Mouse (Mus musculus): ENCODE data around the gene Ttc27. TPM values are rescaled to one million over a fixed set of nuclear protein-coding genes. Genes with fewer than 3 reads are reported as not detected.

The Ttc27 gene
- total RNA-seq, 2 experiments from 2014 or later = 10.4 to 14.6 TPM

DNA sequence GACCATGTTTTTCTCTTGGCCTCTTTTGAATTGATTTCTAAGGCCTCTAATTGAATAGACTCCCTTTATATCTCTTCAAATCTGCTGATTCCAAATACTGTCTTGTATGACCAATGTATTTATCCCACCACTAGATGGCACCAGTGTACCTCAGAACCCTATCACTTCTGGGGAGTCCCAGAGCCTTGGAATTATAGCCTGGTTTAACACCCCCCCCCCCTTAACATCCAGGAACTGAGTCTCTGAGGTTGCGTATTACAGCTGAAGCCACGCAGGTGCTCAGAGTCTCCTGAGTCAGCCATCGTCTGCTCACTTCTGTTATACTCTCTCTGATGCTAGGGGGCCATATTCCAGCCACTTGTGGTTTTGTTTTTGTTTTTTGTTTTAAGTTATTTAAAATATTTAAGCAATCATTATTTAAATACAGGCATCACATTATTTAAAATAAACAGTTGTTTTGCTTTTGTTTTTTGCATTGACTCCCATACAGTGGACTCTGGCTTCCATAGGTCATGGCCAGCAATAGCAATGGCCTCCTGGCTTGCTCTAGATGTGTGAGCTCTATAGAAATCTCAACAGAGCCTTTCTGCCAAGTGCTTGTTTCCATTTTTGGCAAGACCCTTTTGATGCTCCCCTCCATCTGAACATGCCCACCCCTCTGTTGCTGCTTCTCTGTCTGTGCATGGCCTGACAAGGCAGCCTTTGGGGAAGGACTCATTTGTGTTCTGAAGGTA lies 93.5 kb downstream of the Ttc27 start:
- DNase-seq = peak; percentile 36 to 41
- intact Hi-C loops (cut with DNase I) = loop anchor here (1.0 to 10.0 kb wide), 5 partner anchors 56 to 726 kb away; partner anchors contain the start of gene Ltbp1

DNA sequence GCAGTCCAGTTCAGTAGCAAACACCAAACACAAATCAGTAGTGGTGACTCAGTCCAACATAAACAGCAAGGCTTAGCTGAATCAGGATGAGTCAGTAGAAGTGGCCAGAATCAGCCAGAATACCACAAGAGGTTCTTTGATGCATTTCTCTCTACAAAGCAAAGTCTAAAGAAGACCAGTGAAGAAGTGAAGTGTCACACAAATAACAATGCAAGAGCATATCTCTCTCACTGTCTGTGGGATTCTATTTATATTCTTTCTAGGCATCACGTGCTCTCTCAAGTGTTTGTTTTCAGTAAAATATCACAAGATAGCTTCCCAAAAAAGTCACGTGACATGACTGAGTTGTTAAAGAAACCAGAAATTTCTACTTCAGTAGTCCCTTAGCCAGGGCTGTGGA lies 102.2 kb downstream of the Ttc27 start:
- intact Hi-C loops (cut with DNase I) = loop anchor here (10.0 kb wide), 1 partner anchor 565 kb away; no protein-coding TSS in a partner anchor
- DNase-seq = no peak

DNA sequence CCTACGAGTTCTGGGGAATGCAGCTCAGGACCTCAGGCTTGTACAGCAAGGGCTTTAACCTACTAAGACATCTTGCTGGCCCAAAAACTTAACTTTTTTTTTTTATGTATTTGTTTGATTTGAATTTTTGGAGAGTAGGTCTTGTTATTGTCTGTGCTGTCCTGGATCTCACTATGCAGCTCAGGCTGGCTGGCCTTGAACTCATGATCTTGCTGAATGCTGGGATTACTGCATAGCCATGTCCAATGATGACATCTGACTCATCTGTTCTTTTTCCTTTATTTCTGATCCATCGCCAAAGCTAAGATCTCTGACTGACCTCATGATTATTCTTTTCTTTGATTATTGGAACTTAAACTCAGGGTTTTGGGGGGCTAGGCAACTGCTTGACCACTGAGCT lies 113.3 kb downstream of the Ttc27 start:
- intact Hi-C loops (cut with DNase I) = no loop called here

DNA sequence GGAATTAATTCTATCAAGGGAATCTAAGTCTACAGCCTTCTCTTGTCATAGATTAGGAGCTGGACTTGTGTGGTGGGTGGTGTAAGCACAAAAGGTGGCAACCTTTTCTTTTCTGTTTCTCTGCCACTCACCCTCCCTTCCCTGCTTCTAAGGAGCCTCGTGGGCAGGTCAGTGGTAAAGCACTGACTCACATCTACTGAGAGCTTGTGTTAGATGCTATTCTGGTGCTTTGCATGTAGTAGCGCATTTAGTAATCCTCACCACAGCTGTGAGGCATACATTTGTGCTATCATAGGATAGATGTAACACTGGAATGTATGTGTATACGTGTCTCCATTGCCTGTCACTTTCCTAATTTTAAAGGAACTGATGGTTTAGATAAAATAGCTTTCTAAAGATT lies 124.2 kb downstream of the Ttc27 start:
- intact Hi-C loops (cut with DNase I) = no loop called here

More for the DNA sequence above, 113.3 kb downstream of the Ttc27 start:
- DNase-seq = no peak

DNA sequence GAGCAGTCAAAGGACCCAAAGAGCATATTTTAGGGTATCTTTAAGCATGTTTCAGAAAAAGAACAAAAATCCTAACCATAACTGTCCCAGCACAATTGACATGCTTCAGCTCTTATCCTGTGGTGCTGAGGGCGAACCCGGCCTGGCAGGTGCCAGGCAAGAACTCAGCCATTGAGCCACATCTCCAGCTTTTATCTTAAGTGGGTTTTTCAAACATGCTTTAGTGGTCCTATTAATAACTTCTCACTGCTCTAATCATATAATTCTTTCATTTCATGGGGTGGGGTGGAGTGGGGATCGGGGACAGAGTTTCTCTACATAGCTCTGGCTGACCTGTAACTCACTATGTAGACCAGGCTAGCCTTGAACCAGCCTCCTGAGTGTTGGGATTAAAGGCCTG lies 125.1 kb downstream of the Ttc27 start:
- DNase-seq = no peak
- intact Hi-C loops (cut with DNase I) = no loop called here

More for the DNA sequence above, 124.2 kb downstream of the Ttc27 start:
- DNase-seq = no peak

DNA sequence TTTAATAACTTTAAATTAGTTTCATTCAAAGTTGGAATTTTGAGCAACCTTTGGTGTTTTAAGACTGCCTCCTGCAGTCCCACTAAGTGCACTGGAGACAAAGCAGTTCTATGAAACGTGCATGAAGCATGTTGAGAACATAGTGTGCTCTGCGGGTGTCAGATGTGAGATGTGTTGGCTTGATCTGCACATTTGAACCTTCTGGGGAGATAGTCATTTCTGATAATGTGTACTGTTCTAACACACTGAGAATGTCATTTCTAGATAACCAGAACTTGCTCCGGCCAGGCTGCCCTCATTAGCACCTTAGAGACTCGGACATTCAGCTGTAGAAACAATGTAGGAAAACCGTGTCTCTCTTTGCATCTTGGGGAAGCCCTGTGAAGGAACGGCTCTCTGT lies 126.0 kb downstream of the Ttc27 start:
- intact Hi-C loops (cut with DNase I) = no loop called here
- no peak for DNase-seq

DNA sequence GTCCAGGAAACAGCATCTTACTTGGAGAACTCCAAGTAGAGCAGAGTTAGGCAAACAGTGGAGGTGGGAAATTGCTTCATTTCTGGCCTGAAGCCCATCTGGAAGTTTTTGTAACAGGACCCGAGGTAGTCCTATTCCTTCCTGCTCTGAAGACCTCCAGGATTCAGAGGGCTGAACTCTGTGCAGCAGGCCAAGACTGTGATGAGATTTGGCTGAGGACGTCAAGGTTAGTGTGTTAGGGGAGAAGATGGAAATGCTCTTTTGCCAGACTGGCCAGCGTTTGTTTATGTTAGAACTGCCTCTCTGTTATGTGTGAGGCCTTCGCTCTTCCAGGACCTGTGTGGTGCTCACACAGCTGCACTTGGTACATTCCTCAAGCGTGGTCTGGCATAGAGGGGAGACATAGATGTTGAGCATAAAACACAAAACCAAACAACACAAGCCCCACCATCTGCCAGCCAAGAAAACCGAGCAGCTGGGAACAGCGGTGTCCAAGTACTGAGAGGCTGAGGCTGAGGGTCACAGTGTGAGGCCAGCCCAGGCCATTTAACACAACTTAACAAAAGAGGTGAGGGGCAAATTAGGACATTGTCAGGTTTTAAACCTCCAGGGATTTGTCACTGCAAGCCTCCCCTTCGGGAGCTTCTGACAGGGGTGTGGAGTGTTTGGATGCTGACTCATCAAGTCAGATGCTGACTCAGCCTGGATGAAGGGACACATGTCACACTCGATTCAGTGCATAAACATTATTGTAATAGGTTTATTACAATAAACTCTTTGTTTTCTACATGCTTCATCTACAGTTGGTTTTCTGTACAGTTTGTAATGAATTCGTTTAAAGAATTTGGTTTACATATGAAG lies 128.7 kb downstream of the Ttc27 start:
- intact Hi-C loops (cut with DNase I) = no loop called here
- DNase-seq = peak; percentile 51

DNA sequence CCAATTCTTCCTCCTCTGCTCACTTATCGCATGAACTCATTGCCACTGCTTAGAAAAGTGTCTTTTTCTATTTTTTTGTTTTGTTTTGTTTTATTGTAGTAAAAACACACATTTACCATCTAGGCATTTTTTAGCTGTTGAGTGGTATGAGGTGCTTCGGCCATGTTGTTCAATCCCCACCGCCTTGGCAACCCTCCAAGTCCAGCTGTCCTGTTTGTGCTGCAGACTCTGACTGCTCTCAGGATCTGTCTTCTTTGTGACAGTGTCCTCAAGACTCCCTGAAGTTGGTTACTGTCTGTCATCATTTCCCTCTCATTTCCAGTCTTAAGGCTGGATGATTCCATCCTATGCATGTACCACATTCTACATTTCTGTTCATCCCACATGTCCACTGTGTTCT lies 132.7 kb downstream of the Ttc27 start:
- intact Hi-C loops (cut with DNase I) = no loop called here
- no peak for DNase-seq

DNA sequence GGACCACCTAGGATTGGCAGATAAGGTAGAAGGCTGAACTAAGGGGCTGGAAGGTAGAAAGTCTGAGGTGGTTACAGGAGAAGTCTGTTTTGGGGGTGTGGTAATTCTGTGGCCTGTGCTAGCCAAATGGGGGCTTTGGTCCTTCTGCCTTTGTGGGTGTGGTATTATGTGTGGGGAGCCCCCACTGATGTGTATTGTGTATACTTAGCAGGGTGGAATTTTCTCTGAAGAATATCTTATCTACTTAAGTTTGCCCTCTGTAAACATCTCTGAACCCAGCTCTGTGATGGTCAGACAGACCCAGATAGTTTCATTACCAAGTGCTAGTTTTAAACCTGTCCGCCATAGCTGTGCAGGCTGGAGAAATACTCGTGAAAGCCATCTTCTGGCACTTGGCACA lies 141.8 kb downstream of the Ttc27 start:
- intact Hi-C loops (cut with DNase I) = no loop called here
- DNase-seq = no peak

DNA sequence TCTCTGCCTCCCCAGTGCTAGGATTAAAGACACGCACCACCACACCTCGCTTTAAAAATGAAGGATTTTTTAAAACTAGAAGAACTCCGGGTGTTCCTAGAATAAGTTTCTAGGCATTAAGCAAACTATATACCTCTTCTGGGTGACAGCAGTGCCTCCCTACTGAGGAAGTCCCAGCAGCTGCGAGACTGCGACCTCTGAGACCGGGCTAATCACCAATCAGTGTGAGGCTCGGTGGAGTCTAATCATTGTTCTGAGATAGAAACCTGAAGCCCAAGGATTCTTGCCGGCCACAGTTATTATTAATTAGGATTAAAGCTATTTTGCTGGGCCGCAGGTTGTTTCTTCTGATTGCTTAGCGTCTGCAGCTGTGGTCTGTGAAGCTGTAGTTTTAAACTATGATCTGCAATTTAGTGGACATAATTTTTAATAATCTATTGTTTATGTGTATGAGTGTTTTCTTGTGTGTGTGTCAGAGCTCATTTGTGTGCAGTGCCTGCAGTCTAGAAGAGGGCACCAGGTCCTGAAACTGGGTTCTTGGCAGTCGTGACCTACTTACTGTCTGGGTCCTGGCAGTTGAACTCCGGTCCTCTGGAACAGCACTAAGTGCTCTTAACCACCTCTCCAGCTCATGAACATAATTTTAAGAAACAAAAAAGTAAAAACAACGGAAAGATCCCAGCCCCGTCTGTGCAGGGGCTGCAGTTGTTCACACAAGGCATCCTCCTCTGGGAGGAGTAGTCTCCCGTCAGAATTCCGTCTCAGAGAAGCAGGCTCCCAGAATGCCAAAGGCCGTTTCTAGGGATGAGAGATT lies 142.9 kb downstream of the Ttc27 start:
- no peak for DNase-seq
- intact Hi-C loops (cut with DNase I) = no loop called here

DNA sequence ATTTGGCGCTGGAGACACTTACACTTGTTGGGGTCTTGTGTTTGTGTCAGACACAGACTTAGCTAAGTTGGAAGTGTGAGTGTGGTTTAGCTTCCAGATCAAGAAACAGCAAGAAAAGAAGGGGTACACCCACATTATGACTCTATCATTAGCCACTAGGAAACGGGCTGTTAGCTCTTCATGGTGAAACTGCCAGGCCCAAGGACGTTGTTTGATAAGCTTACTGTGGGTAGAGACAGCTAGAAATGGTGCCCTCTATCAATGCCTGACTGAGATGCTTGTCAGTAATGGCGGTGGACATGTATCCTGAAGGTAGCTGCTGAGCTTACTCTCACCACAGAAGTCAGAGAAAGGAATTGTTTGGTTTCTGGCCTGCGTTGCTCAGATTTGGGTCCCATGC lies 146.3 kb downstream of the Ttc27 start:
- DNase-seq = no peak
- intact Hi-C loops (cut with DNase I) = no loop called here

DNA sequence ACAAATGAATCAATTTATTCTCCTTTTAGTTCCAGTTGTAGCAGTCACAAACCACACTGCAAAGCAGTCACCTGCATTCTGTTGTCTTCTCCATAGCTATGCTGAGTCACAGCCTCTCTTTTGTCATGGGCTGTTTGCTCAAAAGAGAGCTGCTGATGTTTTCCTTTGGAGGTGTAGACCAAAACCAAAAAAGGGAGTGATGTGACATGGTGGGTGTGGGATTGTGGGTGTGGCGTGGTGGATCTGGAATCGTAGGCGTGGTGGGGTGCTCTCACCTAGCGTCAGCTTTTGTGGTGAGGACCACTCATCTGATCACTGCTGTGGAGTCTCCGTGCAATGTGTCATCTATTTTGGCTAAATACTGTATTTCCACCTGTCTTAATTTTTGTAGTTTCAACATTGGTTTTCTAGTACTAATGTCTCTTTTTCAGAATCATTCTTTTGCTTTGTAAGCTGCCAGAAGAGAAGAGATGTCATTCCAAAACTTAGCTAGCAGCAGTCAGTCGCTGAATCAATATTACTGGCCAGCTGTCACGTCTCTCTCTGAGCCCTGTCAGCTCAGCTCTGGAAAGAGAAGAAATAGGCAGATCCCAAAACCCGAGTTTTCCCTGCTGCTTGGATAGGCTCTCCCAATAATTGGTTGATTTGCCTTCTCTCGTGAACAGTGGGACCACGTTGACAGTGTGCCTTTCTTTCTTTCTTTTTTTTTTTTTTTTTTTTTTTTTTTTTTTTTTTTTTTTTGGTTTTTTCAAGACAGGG lies 147.4 kb downstream of the Ttc27 start:
- no peak for DNase-seq
- intact Hi-C loops (cut with DNase I) = loop anchor here (5.0 kb wide), 1 partner anchor 53 kb away; no protein-coding TSS in a partner anchor

DNA sequence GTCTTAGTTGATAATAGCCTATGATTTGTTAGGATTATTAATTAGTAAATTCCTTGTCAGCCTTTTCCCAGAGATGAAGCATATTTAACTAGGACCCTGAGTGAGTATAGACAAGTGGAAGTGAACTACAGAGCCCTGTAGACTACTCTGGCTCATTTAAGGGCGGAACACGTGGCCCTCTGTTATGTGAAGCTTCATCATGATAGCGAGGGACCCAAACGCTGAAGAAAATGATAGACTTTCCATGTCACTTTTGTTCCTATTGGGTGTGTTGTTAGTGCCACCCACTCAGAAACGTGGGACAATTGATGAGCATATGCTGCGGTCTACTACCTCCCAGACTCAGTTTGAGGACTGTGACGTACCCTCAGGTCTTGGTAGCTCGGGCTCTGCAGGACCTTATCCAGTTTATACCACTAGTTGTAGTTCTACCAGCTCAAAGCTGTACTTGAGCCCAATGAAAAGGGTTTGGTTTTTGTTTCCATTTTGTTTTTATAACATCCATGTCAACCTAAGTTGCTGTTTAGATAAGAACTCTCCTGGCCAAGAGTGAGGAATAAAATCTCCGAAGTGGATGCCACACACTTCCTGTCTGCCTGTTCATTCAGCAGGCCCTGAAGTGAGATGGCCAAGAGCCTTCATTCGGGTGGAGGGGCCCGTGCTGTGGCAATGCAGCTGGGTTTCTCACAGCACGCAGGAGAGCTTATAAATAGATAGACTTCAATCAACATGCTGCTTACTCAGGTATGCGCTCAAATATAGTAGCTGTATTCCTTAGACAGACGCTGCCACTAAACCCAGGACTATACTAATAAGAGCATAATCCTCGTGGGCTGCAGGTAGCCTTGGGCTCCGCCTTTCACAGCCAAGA lies 148.4 kb downstream of the Ttc27 start:
- DNase-seq = no peak
- intact Hi-C loops (cut with DNase I) = loop anchor here (5.0 kb wide), 1 partner anchor 54 kb away; no protein-coding TSS in a partner anchor

DNA sequence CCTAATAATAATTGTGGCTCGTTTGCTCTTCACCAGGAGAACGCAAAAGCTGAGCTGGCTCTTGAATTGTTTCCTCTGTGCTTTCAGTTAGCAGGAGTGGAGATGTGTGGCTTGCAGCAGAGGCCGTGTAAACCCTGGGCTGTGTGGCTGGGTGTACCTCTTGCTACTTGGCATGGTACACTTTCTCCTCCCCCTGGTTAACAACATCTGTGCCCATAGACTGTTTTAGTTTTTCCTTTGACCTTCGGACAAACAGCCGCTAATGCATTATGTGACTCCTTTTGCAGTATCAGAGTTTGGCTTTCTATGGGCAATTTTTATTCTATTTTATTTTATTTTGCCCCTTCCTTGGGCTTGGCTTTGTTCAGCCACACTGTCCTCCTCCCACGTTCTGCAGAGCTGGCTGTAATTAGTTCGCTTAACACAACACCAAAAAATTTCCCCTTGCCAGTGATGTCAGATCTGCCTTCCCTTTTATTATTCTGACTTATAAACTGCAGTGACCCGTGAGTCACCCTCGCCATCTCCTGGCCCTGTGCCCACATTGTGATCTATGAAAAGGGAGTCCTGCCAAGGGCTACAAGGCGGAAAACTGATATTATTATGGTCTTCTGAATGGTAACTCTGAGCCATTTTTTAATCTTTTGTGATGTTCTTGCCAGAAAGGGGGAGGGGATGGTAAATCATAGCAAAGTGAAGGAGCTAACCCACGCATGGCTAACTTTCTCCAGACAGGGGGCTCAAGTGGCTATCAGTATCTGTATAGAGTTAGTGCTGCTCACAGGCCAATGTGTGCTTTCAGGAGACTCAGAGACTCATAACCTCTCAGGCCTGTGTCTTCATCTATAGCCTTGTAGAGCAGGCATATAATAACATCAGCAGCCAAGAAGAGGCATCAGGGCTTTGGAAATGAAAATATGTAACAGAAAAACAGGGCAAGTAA lies 149.3 kb downstream of the Ttc27 start:
- intact Hi-C loops (cut with DNase I) = loop anchor here (5.0 kb wide), 1 partner anchor 55 kb away; no protein-coding TSS in a partner anchor
- peak; percentile 72 to 77 for DNase-seq

DNA sequence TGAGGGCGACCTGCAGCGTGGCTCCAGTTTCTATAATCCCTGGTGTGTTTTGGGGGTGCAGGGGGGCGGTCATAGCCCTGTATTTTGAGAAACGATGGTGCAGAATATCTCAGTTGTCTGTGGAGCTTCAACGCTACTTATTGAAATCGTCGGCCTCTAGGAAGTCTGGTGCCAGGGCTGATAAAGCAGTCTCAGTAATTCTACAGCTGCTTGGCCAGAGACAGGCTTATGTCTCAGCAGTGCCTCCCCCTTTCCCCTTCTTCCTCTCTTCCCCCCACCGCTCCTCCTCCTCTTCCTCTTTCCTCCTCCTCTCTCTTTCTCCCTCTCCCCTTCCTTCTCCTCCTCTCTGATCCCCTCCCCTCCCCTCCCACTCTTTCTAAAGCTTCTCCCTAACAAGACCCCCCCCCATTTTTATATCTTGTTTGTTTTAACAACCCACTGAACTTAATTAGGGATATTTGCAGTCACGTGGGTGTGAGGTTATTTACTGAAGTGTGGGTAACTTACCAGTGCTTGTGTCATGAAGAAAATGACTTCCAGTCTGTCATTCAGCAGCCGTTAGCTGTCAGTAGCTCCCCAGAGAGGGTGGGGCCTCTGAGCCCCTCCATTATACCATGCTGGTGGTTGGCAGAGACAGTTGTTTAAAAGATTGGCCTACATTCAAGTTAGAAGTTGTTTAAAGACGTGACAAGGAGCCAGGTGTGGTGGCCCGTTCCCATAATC lies 150.8 kb downstream of the Ttc27 start:
- intact Hi-C loops (cut with DNase I) = loop anchor here (5.0 kb wide), 1 partner anchor 56 kb away; no protein-coding TSS in a partner anchor

DNA sequence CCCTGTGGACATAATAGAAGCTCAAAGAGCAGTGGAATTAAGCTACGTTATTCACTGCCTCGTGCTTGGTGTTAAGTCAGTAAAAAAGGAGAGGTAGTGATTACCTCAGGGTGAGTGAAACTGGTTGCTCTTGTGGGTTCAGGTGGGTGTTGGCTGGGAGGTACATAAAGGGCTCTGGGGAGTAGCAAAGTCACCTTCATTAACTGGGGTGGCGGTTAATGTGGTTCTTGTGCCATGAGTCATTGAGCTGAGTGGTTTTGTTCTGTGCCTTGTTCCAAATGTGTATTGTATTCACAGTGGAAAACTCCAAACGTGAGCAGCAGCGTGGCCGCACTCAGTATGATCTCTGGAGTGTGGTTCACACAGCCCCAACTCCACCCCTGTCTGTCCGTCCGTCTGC lies 152.0 kb downstream of the Ttc27 start:
- intact Hi-C loops (cut with DNase I) = loop anchor here (5.0 kb wide), 1 partner anchor 57 kb away; no protein-coding TSS in a partner anchor
- DNase-seq = no peak

More for the DNA sequence above, 150.8 kb downstream of the Ttc27 start:
- DNase-seq = no peak
